Mouse (Mus musculus): ENCODE data around the gene Katnal1. TPM values are rescaled to one million over a fixed set of nuclear protein-coding genes. Genes with fewer than 3 reads are reported as not detected.

Katnal1 gene
- total RNA-seq, 2 experiments from 2014 or later = 60.6 to 66.6 TPM

DNA sequence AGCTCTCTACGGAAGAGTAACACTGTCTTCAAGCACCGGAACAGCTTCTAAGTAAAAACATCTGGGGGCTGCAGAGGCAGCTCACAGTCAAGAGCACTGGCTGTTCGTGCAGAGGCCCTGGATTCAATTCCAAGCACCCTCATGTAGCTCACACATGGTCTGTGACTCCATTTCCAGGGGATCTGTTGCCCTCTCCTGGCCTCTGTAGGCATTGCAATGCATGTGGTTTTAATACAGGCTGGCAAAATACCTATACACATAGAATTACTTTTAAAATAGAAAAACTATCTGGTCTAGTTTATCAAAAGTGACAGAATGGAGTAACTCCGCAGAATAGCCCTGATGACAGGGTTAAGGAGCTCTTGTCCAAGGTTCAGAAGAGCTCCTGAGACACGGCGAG lies 49.9 kb downstream of the Katnal1 start:
- no peak for DNase-seq

DNA sequence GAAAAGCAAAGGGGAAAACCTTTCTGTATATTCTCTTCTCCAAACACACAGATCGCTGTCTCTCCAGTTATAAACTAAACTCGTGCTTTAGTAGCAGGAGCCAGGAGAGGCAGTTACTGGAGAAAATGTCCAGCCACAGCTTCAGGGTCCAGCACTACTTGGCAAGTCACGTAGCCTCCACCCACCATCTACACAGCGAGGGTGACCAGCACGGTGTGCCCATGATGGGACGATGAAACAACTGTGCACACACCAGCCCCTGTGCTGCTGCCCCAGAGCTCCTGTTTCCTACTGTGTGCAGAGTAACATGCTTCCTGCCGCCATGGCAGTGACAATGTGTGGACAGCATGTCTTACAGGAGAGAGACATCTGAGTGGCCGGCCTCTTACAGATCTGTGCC lies 56.0 kb downstream of the Katnal1 start:
- no peak for DNase-seq

DNA sequence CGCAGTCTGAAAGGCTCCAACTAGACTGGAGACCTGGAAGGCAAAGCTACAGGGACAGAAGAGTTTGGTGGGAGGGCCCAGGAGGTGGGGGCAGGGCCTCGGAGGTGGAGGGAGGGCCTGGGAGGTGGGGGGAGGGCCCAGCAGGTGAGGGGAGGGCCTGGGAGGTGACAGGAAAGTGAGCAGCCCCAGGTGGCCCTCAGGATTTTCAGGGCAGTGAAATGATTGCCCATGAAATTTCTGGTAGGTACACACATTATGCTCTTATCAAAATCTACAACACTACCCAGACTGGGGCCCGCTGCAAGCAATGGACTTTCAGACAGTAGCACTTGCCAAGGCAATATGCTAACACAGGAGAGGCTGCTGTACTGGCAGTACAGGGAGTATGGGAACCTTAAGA lies 59.5 kb downstream of the Katnal1 start:
- DNase-seq = no peak

DNA sequence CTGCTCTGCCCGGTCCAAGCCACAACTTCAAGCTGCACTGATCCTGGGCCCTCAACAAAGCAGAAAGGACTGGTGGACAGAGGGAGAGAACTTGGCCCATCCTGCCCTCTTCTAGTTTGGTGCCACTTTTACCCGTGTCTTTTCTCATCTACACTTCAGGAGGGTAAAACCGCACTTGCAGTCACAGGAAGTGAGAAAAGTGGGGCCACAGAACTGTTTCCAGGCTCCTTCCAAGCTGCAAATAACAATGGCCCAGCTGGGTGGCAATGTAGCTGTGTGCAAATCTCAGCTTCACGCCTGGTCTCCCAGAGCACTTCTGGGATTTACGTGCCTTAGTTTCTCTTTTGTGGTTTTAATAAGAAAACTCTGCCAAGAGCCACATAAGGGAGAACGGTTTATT lies 61.4 kb downstream of the Katnal1 start:
- no peak for DNase-seq

DNA sequence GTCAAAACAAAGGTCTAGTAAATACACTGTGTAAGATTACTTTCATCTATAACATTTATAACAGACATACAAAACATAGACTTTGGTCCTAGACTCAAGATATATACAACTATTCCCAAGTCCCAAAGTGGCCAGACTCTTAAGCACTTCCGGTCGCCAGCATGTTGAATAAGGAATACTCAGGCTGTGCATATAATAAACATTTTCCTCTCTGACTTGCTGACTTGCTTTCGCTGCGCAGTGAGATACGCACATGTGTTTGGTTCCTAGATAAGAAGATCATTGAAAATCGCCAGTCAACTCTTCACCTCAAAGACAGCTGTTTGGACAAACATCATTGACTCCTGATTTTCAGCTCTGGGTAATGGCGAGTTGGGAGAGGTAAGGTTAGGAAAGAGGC lies 61.9 kb downstream of the Katnal1 start:
- DNase-seq = no peak

DNA sequence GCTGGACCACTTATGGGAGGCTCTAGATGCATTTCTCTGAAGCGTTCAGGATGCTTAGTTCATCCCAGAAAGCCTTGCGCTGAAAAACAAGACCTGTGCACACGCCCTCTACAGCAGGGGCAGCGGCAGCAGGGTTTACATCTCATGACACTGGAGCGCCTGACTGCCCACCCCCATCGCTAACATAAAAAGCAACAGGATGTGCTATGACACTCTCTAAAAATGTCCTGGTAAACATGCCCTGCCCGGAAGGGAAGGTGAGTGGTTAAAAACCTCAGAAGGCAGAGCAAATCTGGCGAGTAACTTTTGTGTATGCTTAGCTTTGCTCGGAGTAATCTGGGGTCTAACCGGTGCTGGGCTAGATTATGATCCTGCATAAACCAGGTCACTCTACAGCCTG lies 62.5 kb downstream of the Katnal1 start:
- DNase-seq = no peak

DNA sequence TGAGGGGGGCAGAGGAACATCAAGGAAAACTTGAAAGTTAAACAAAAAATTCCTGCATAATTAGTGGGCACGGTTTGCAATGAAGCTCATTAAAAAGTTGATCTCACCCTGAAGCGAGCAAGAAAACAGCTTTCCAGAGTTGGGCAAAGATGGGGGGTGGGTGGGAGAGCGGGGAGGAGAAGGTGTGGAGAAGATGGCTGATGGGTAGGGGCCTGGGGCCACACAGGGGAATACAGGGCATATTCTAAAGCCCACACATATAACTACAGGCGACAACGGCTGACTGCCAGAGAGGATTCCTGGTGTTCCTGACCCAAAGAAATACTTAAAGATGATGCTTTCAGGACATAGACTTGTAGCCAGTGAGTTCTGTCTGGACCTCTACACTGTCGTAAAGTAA lies 65.7 kb downstream of the Katnal1 start:
- no peak for DNase-seq

DNA sequence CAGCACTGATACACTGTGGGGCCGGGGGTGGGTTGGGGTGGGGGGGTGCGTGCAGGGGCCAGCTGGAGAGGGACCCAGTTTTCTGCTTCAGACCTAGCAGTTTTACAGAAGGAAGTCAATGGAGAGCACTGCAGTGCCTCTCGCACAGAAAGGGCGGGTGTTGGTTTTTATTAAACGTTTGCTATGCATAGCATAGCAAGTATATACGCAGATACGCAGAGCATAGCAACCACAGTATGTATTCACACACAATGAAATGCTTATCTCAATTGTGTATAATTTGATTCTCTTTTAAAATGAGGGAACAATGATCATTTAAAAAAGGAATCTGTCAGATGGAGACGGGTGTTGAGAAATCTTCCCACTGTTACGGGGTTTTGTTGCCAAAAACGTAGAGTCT lies 66.3 kb downstream of the Katnal1 start:
- no peak for DNase-seq

DNA sequence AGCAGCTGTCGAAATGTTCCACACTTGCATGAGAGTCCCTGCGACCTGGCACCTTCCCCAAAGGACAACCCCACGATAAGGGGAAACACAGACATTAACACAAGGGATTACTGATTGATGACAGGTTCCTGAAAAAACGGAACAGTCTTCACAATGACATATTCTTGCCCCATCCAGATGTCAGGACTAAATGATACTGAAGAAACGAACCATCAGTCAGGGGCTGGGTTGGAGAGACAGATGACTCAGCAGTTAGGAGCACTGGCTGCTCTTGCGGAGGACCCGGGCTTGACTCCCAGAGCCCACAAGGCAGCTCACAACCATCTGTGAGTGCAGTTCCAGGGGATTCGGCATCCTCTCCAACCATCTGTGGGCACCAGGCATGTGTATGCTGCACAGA lies 67.0 kb downstream of the Katnal1 start:
- peak in 1 of 2 experiments; percentile 10 for DNase-seq

DNA sequence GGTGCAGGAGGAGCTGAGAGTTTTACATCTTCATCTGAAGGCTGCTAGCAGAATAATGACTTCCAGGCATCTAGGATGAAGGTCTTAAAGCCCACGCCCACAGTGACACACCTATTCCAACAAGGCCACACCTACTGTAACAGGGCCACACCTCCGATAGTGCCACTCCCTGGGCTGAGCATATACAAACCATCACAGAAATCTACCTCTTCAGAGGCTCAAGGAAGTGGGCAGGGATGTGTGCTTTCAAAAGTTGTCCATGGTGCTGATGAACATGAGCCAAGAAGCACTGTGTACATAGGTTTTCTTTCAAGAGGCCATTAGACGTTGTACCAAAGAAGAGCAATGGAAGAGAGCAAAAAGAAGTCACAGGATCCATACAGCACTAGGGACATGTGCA lies 71.6 kb downstream of the Katnal1 start:
- DNase-seq = no peak

DNA sequence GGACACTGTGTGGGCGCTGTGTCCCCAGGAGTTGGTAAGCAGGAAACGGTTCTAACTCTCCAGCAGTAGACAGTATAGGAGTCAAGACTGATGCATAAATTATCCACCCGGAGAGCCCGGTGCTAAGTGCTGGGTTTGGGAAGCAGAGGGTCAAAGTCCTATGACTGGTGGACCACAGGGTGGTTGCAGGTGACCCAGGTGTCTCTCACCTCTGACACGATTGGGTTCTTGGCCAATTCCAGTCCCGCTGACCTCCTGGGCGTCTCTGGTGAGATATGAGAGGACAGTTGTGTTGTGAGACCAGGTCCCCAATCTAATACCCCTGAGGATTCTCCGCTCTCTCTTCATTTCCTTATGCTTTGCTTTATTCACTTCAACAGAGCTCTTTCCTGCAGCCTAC lies 74.1 kb downstream of the Katnal1 start:
- DNase-seq = no peak

DNA sequence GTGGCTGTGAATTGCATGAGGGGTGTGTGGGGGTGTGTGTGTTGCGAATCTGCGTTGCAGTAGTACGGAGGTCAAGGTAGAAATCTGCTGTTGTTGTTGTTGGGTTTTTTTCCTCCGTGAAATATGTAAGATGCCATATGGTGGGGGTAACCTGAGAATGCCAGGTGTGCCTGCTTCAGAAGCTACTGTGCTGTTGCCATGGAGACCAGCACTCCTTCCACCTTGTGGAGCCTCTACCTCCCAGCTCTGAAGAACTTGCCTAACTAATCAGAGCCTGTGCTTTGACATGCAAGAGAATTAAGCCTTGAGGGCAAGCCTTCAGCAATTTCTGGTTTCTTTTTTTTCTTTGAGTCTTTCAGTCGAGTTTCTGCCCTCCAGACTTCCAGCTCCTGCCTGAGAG lies 75.0 kb downstream of the Katnal1 start:
- no peak for DNase-seq

DNA sequence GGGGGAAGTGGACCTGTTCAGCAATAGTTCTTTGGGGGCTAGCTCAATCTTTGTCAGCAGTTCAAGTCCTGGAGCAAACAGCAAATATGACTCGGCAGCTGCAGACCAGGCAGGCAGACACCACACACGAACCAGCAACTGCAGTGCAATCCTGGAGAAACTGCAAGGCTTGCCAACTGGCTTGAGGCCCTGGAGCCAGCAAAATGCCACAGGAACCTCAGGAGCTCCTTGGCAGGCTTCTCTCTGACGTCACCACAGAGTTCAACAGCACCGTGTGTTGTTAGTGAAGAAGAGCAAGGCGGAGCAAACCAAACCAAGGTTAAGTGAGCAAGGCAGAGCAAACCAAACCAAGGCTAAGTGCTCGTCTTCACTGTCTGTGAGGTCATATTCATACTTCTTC lies 79.6 kb downstream of the Katnal1 start:
- no peak for DNase-seq

DNA sequence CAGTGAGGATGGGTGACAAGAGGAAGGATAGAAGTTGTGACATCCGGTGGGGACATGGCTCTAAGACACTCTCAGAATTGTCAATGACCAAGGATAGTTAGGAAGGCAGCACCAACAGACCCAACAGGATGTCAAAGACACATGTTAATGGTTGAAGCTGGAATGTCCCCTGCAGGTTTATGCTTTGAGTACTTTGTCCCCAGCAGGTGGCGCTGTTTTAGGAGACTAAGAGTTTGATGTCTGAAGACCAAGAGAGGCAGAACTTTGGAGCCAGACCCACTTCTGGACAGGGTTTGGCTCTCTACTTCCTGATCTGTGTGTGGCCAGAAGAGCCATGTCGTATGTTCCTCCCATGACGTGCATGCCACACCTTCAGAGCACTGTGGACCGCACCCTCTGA lies 82.1 kb downstream of the Katnal1 start:
- DNase-seq = no peak

DNA sequence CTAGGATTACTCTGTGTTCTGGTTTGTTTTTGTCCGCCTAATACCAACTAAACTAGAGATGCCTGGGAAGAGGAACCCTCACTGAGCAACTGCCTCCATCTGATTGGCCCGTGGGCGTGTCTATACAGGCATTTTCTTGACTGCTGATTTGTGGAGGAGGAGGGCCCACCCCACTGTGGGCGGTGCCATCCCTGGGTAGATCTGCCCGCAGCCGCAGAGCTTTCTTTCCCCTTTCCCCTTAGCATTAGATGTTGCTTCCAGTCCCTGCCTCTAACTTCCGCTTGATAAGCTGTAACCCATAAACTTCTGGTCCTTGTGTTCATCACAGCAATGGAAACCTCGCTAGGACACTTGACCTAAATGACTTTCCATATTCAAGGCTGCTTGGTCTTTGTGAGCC lies 92.1 kb downstream of the Katnal1 start:
- no peak for DNase-seq

DNA sequence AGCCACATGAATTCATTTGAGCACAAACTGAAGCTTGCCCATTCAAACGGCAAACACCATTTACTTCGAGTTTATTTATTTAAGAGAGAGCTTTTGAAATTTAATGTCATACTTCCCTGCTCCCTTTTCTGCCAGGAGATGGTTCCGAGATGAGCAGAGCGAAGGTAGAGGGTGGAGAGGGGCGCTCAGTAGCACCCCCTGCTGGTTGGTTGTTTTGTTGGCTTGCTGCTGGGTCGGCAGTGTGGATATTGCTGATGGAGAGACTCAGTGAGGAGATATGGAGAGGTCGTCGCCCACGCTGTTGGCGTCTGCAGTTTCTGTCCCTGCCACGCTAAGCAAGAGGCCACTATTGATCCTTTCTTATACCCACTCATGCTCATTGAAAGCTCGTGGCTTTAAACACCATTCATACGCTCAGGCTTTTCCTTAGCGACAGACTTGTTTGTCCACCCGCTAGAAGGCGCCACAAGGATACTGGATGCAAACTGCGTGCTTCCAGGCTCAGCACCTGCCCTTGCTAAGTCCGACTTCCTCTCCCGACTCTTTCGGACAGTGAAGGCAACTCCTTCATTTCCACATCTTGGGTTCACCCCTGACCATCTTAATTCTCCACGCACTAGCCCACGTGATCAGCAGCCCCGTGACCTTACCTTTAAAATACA lies 97.4 kb downstream of the Katnal1 start:
- peak; percentile 62 to 69 for DNase-seq

DNA sequence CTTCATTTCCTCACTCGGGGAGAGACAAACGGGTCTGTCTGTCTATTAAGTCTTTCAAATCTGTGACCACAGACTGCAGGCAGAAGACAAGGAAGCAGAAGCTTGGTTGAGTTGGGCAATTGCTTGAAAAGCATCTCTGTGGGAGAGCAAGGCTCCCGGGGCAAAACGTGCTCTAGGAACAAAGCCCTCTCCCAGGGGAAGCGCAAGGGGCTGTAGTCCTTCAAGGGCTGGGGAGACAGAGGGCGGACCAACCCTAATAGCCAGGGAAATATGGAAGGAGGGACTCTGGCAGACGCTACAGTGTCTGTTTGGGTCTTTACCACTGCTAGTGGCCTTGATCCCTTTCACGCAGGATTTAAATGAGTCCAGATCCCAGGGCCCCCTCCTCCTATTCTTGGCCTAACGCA lies 98.0 kb downstream of the Katnal1 start:
- DNase-seq = no peak

DNA sequence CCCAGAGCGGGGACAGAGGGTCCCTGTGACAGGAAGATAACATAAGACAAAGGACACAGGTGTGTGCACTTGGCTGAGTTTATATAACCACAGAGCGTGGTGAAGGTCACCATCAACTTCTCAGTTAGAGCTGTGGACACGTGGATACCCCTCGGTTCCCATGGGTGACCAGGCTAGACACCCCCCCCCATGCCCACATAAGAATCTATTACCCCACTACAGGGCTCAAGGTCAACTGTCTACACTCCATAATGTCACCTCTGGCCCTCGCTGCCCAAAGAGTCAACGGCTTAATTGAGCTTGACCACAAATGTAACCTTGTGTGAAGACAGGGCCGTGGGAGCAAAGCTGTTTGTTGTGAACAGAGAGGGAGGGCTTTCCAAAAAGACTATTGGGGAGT lies 103.4 kb downstream of the Katnal1 start:
- no peak for DNase-seq

DNA sequence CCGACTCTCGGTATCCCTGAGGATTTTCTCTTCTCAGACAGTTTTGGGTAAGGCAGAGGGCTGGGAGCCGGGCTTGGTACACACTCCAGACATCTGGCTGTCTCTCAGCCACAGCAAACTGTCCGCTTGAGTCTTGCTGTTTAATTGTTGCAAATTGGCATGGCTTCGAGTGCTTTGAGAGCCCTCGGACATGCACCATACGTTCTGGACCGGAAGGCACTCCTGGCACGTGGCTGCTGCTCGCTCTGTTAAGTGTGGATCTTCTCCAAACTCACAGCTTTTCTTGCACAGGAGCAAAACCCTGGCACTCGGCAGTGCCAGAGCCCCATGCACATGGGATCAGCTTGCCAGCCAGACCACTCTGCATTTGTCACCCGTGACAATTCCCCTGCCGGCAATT lies 106.3 kb downstream of the Katnal1 start:
- DNase-seq = no peak

Other genes starting within 250 kb of the Katnal1 start
- gene Gm42791, start 65.8 kb upstream of the Katnal1 start, total RNA-seq (2021) = 10 to 100 TPM; 24.3 to 31.6 TPM

Measured in layer of hippocampus, postnatal 36 days (tissue).